Mouse (Mus musculus) granulocyte monocyte progenitor cell, adult 5-6 weeks (primary cell): ENCODE results near the gene Pithd1. TPM values are rescaled to one million over a fixed set of nuclear protein-coding genes. Genes with fewer than 3 reads are reported as not detected.

Experiments used
- ATAC-seq: replicated peaks from 2 replicates; pipeline ENCODE4 v1.8.0; 2016; ENCODE audit warnings: mild to moderate bottlenecking, moderate TSS enrichment, inconsistent platforms; ENCODE audit not compliant: poor library complexity, severe bottlenecking
- total RNA-seq, 2 experiments: library from RNA; stranded (forward) in 1 of 2; stranded (reverse) in 1 of 2; fragments of 200-712, 200-1000 nt in 1 of 2; fragments of >200 nt in 1 of 2; fragmentation: Nextera tagmentation in 1 of 2; gene quantifications; 2 replicates each; pipeline ENCODE4 v1.2.3; 2014 to 2017

Pithd1 gene
- total RNA-seq (2014; fragmentation: Nextera tagmentation) (21.2 and 24.7 TPM in 2 replicates), total RNA-seq (2017) (29.1 and 38.0 TPM in 2 replicates)

DNA sequence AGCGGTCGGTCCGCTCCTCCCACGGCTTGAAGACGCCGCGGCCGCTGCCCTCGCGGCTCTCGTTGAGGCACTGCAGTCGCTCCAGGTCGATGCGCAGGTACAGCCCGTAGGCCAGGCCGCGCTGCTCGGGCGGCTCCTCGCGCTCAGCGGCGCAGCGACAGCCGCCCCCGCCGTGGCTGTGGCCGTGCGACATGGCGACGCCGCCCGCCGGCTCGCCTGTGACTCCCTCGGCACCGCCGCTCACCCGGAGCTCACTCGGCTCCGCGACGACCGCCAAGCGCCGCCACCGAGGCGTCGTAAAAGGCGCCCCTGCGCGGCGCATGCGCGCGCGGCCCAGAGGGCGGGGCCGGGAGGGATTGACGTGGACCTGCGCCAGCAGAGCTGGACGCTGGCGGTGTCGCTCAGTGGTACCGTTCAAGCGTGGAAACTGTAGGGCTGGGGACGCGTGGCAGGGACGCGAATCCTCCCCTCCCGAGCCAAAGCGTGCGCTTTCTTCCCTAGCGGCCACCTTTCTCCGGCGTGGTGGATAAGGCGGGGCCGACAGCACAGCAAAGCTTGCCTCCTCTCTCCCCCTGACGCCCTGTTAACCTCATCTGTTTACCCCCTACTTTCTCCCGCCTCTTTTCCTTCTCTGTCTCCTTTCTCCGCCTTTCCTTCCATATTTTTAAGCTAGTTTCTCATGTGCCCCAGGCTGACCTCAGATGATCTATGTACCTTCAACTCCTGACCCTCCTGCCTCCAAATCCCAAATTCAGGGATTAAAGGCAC, at the start of gene Pithd1:
Gene Pithd1, minus strand, starts transcription at position 322 of the 768 bp plus-strand sequence.
- ATAC-seq, result peak; percentile 90

DNA sequence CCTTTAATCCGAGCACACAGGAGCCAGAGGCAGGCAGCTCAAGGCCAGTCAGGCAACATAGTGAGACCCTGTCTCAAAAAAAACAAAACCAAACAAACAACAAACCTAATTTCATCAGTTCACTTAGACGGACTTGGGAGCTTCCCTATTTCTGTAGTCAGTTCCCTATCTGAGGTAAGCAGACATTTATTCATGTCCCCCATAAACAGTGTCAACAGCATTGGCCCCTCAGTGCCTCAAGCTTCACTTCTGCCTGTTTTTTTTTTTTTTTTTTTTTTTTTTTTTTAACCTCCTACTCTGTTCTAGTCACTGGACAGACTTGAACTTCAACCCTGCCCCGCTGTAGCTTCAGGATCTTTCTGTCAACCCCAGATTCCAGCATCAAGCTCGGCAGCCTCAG, 48.0 kb upstream of the Pithd1 start:
- peak; percentile 82 for ATAC-seq

DNA sequence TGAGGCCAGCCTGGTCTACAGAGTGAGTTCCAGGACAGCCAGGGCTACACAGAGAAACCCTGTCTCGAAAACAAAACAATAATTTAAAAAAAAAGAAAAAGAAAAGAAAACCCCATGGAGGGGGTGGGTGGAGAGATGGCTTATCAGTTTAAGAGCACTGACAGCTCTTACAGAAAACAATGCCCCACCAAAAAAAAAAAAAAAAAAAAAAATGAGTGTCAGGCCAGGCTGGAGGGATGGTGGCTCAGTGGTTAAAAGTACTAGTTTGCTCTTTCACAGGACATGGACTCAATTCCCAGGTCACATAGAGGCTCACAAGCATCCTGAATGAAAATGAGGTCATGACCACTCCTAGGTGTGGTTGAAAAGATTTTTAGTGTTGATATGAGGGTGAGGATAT, 46.2 kb upstream of the Pithd1 start:
- no peak for ATAC-seq

DNA sequence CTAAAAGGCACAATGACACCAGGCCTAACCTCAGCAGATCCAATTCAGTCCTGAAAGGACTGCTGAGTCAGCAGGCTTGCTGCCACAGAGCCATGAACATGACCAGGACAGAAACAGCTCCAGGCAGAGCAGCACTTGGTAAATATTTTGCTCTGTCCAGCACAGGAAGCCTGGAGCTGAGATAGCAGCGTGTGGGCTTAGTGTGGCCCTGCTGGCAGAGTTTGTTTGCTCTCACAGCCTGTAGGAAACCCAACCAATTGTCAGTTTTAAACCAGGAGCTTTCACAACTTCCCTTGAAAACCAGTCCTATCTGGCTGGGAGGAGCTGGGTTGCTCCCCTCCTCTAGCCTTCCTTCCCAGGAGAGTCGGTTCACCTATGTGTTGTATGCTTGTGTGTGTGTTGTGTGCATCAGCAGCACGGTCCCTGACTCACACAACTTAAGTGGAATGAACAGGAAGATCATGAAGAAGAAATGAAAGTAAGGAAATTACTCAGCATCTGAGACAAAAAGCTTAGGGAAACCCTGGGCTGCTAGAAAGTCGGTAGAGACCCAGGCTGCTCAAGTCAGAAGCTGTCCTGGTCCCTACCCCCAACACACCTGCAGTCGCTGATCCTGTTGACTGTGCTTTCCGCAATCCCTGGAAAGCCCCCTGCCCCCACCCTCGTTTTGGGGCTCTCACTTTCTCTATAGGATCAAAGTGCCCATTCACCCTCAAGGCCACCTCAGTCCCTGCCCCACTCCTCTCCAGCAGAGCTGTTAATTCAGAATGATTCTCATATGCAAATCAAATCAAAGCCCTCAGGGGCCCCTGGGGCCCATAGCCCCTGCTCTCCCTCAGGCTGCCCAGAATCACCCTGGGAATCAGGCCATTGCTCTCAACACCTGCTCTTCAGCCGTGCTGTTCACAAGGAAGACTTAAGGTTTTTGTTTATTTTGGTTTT, 44.2 kb upstream of the Pithd1 start:
- peak; percentile 67 for ATAC-seq

DNA sequence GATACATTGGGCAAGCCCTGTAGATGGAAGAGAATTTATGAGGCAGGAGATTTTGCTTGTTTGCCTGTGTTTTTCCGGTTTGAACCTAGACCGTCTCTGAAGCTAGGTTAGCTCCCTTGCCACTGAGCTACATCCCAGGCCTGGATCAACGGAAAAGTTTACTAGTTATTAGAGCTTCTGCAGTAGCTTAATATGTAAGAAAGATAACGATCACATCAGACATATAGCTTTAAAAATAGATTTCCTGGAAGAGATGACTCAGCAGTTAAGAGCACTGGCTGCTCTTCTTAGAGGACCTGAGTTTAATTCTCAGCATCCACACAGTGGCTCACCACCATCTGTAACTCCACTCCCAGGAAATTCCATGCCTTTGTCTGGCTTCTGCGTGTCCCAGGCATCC, 41.6 kb upstream of the Pithd1 start:
- ATAC-seq, result no peak

DNA sequence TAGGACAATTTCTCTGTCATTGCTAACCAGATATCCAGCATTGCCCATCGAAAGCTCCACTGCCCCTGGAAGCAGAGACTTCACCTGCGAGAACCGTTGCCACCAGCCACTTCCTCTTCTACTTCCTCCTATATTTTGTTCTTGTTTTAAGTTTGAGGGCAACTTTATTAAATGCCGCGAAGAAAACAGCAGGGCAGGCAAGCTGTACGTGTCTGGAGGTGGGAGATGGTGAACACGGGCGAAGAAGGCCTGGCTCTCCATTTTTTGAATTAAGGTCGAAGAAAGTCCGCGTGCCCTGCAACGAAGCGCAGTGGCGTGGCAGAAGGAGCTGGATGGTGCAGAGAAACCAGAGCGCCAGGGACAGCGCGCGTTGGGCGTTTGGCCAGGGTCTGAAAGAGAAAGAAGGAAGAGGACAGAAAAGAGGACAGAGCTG, 41.1 kb upstream of the Pithd1 start:
- ATAC-seq, result peak; percentile 34

DNA sequence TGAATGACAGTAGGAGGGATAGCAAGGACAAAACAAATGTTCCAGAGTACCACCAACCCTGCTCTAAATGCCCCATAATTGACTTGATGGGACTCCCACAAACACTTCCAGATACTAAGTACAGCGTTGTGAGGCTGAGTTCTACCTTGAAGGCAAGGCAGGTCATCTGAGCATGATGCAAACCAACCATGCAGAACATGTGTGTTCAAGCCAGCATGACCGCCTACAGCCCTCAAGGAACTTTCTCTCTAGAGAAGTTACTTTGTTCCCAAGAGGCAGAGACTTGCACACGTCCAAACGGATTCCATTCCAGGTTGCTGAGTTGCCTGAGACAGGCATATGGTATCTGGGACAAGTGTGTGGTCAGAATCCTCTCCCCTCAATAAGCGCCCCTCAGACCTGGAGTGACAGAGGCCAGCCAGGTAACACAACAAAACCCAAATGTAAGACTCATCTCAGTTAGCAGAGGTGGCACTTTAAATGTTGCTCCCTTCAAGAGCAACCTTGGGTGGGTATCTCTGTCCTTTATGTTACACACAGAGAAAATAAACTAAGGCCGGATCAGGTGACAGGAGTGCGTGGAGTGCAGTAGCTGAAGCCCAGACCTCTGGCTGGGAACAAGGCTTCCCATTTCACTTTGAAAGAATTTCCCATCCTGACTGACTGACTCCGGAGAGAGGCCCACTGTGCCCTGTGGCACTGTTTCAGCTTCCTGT, 40.5 kb upstream of the Pithd1 start:
- ATAC-seq, result no peak

DNA sequence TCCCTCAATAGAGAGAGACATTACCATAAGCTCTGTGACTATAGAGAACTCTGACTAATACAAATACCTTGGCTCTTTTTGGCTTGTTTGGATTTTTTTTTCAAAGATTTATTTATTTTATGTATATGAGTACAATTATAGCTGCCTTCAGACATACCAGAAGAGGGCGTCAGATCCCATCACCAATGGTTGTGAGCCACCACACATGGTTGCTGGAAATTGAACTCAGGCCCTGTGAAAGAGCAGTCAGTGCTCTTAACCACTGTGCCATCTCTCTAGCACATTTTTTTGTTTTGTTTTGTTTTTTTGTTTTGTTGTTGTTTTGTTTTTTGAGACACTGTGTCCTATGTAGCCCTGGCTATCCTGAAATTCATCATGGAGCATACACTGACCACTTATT, 38.3 kb upstream of the Pithd1 start:
- ATAC-seq, result no peak

DNA sequence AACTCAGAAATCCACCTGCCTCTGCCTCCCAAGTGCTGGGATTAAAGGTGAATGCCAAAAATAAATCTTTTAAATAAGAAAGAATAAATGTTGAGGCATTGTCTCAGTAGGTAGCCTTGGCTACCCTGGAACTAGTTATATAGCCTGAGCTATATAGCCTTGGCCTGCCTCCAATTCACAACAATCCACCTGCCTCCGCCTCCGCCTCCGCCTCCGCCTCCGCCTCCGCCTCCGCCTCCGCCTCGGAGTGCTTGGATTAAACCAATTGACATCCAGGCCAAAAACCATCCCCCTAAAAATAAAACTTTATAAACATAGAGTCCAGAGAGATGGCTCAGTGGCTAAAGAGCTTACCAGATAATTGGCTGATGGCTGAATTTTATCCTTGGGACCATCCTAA, 35.9 kb upstream of the Pithd1 start:
- ATAC-seq, result no peak

DNA sequence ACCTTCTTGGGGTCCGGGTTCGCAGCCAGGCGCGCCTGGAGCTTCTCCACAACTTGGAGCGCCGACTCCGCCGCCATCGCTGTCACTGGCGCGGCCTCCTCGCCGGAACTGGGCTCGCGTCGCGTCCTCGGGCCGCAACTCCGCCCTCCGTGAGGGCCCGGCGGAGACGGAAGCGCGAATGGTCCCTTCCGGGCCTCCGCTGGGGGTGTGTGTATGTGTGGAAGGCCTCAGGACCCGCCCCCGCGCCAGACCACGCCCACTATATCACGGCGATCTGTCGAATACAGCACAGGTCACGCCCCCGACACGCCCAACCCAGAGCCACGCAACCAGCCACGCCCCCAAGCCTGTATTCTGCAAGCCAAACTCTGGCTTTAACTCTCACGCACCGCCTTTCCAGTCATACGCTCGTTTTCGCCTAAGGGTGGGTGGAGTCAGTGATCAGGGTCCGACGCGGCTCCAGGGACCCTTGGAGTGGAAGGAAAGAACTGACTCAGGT, 34.5 kb upstream of the Pithd1 start, which contains the start of gene Eloa:
Gene Eloa, minus strand, starts transcription at position 215 of the 499 bp plus-strand sequence.
- peak; percentile 98 for ATAC-seq

DNA sequence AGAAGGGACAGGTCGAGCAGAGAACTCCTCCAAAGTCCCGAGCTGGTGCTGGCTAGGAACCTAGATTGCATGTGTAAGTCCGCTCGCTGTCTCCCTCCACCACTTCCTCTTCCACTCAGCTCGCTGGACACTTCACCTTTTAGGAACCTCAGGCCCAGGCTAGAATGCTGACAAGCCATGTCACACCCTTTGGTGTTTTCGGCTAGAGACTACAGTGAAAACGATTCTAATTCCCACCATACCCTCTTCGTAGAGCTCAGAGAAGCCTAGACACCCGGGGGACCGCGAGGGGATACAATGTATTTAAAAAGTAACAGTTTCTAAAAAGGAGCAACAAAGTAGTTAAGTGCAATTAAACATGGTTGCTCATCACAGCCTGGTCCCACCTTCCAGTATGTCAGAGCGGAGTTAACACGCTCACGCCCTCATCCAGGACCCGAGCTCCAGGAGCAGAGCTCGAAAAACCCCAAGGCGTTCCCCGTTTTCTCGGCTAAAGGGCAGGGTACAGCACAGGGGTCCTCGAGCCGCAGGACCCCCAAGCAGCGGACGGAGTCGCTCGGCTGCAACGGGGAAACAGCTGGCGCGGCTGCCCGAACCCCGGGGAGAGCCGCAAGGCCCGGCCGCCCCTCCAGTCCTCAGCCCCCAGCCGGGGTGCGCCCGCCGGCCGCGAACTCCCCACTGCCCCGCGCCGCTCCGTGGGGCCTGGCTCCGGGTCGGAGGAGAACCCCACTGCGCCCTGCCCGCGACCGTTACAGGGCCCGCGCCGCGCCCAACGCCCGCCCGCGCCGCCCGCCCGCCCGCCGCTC, 33.9 kb upstream of the Pithd1 start:
- peak; percentile 64 for ATAC-seq

DNA sequence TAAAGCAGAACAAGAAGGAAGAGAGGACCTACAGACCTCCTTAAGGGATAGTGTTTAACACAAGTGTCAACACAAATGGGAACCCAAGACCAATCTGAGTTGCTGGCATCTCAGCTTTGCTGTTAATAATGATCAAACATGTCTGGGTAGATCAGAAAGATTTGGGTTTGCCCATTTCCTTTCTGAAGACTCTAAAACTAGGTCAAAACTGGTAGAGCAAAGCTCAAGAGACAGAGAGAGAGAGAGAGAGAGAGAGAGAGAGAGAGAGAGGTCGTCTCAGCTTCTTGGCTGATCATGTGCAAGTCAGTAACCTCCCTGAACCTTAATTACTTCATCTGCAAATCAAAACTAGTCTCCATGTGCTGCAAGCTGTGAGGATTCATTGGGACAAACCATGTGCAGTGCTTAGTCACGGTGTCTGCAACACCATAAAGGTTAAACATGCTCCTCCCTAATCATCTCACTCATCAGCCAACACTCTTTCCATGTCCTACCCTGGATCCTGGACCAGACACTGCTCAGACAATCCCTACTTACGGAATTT, 29.1 kb upstream of the Pithd1 start:
- no peak for ATAC-seq

DNA sequence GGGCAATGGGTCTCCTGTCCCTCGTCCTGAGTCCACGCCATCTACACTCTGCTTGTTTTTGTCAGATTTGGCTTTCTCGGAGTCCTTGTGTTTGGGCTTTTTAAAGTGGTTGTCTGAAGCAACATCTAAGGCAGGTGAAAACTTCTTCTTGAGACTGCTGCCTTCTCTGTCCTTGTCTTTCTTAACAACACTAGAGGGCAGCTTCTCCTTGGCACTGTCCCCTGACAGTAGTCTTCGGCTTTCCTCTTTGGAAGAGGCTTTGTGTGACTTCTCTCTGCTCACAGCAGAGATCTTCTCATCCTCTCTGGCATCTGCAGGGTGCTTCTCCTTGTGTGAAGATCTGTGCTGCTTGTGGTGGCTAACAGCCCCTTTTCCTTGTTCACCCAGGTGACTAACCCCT, 23.5 kb upstream of the Pithd1 start:
- ATAC-seq, result no peak

DNA sequence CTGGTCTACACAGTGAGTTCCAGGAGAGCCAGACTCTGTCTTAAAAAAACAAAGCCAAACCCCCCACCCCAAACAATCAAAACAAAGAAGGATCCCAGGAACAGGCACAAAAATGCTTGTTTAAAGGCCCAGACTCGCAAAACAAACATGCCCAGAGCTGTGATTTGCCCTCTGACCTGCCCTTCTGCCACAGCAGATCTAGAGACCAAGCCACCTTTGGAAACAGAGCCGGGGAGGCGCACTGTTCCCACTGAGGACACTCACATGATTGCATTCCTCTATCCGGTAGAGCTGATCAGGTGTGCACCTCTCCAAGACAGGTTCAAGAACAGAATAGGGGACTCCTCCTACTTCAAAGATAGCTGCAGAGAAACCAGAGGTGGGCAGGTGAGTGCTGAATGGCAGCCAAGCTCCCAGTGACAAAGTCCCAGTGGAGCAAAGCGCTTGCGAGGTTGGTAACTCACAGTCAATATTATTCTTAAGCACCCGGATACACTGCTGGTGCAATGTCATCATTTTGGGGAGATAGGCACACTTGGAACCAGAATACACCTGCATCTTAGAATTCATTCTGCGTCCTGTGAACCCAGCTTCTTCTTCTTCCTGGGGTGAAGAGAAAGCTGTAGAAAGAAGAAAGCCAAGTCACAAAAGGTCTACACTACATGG, 21.9 kb upstream of the Pithd1 start:
- ATAC-seq, result no peak

DNA sequence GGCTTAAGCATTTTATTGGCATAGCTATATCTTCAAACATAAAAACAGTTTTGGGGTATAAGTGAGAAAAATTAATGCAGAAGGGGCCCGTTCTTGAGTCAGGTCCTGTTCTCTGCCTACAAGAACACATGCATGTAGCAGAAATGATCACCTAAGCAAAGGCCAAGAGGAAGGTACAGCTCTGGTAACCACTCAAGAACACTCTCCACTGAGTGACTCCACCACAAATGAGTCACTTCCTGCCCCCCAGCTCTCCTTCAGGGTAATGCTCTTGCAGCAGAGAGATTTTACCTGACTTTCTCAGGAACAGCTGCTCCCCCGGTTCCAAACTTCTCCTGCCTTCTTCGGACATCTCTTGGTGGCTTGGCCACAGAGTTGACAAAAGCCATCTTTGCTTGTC, 19.8 kb upstream of the Pithd1 start:
- ATAC-seq, result no peak

DNA sequence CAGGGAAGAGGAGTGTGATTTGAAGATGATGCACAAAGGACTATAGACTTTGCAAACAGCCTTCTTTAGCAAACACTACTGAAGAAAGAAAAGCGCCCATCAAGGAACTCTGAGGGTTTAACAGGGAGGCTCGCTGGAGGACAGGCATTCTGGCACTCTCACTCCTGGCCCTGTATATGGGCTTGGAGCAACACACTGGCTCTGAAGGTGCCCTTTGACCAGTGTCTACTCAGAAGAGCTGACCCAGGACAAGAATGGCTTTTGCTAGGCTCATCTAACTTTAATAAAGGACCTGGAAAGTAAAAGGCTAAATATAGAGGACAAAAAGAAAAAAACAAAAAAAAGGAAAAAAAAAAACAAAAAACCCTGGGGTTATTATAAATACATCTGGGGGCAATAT, 17.9 kb upstream of the Pithd1 start:
- no peak for ATAC-seq

DNA sequence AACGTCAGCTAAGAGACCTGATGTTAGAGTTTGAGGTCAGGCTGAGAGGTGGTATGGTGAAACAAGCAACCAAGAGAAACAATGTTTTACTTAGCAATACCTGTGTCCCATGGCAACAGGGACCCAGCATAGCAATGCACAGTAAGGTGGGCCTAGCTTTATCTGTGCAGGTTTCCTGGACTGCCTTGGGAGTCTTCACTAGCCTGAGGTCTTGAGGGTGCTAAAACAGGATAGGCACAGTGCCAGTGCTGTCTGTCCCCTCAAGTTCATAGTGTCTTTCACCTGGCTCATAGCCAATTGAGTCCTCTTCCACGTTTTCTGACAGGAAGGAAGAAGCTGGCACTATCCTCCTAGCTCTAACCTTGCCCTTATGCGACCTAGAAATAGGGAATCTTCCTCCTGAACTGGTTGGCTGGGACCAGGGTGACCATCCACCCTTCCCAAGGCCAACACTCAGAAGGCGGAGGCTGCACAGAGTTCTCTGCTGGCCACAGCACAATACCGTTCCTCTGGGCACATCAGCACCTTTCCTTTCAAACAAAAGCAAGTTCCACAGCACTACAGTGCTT, 17.1 kb upstream of the Pithd1 start:
- ATAC-seq, result no peak

DNA sequence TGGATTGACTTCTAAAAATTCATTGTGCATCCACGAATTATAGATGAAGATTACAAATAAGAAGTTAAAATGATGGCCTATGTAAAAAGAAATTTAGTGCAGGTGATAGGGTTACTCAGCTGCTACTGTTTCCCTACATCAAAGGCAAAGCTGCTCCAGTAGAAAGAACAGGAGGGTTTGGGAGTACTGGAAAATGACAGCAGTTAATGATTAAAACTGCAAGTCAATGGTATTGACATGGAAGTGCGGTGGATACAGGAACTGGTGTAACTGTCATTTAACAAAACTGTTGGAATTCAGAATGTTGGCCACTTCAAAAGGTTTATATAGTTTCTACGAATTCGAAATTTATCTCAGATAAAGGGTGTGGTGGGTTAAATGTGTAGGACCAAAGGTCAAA, 8.1 kb upstream of the Pithd1 start:
- ATAC-seq, result no peak
